Mouse (Mus musculus): ENCODE measurements at regions not wholly inside any gene's neighbourhood (a gene's known extent, or its start where the extent isn't known, plus 50 kb on each side); places are given as distances from the start of the nearest gene placed in this dataset.

DNA sequence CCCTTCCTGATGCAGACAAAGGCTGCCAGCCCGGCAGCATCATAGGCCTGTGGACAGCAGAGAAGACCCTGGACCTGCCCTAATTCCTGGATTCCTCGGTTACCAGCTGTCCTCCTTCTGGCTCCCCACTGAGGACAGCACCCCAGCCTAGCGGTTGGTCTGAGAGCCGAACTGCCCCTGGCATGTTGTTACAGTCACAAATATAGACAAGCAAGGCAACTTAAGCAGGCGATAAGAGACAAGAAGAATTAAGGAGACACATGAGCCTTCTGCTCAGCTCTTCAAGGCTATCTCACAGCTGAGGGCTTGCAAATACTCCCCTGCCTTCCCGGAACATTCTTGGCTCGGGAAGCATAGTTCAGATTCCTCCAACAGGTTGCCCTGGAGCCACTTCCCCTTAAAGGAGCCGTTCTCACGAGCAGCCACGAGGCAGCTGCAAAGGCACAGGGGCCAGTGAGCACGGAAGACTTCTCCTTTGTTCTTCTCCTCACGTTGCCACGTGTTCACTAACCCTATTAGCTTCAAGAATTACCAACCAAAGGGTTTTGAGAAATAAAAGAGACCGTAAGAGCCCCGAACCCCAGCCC, 146.6 kb upstream of the Dapk1 start:
- TF ChIP-seq CTCF (IDR thresholded peaks at IDR 0.05; ENCODE audit: borderline replicate concordance, extremely low read depth, insufficient read depth, insufficient read length) (no peak), POLR2A (IDR thresholded peaks at IDR 0.05; ENCODE audit: borderline replicate concordance, extremely low read depth, insufficient read depth, insufficient read length, poor library complexity, severe bottlenecking) (no peak)
